Mouse (Mus musculus) MEL (cell line): ENCODE results near the gene Ddx25. TPM values are rescaled to one million over a fixed set of nuclear protein-coding genes. Genes with fewer than 3 reads are reported as not detected.

Source experiments
- DNase-seq: peaks from one replicate; pipeline ENCODE4 v3.0.0; 2011; ENCODE audit warnings: low read depth, low spot score
- H3K27ac ChIP-seq: 2 replicates; pipeline ENCODE4 v1.5.1; 2012; ENCODE audit warnings: low read depth, mild to moderate bottlenecking, control low read depth, low read length, moderate library complexity; ENCODE audit not compliant: control insufficient read depth
- H3K27me3 ChIP-seq, 2 experiments: fragments of 150-350 bp in 1 of 2; sonication (generic) in 1 of 2; 2 replicates each; pipeline ENCODE4 v1.6.1; 2012; ENCODE audit warnings: low read length in 2 of 2, mild to moderate bottlenecking in 2 of 2, improper control_type of control experiment in 1 of 2, moderate library complexity in 1 of 2; ENCODE audit not compliant: insufficient read depth in 2 of 2, control insufficient read depth in 1 of 2
- H3K36me3 ChIP-seq, 2 experiments: 2 replicates each; pipeline ENCODE4 v1.6.1; 2012 to 2014; ENCODE audit warnings: low read length in 2 of 2, improper control_type of control experiment in 1 of 2, inconsistent platforms in 1 of 2, mild to moderate bottlenecking in 1 of 2; ENCODE audit not compliant: insufficient read depth in 2 of 2, control insufficient read depth in 1 of 2
- H3K4me1 ChIP-seq, 2 experiments: fragments of 150-350 bp in 1 of 2; sonication (generic) in 1 of 2; 2 replicates each; pipeline ENCODE4 v1.6.1; 2012; ENCODE audit warnings: low read length in 2 of 2, improper control_type of control experiment in 1 of 2, mild to moderate bottlenecking in 1 of 2; ENCODE audit not compliant: insufficient read depth in 2 of 2, control insufficient read depth in 1 of 2
- H3K4me3 ChIP-seq, 2 experiments: fragments of 150-350 bp in 1 of 2; sonication (generic) in 1 of 2; 2 replicates each; pipeline ENCODE4 v1.5.1; 2012; ENCODE audit warnings: low read depth in 2 of 2, low read length in 2 of 2, mild to moderate bottlenecking in 2 of 2, moderate library complexity in 2 of 2, control low read depth in 1 of 2, improper control_type of control experiment in 1 of 2; ENCODE audit not compliant: control insufficient read depth in 1 of 2, insufficient read depth in 1 of 2
- H3K79me2 ChIP-seq: 2 replicates; pipeline ENCODE4 v1.6.1; 2012; ENCODE audit warnings: mild to moderate bottlenecking, low read length, moderate library complexity; ENCODE audit not compliant: control insufficient read depth, poor library complexity, insufficient read depth
- H3K9ac ChIP-seq: 2 replicates; pipeline ENCODE4 v1.6.1; 2012; ENCODE audit warnings: low read depth, mild to moderate bottlenecking, control low read depth, low read length, moderate library complexity; ENCODE audit not compliant: control insufficient read depth, poor library complexity, severe bottlenecking
- H3K9me3 ChIP-seq: fragments of 150-350 bp; sonication (generic); replicated peaks from 2 replicates; pipeline ENCODE4 v1.6.1; 2012; ENCODE audit warnings: mild to moderate bottlenecking, low read length, improper control_type of control experiment, moderate library complexity; ENCODE audit not compliant: insufficient read depth
- BHLHE40 ChIP-seq: IDR thresholded peaks from 2 replicates; pipeline ENCODE4 v1.6.1; 2012; ENCODE audit warnings: low read depth, mild to moderate bottlenecking, inconsistent platforms, low read length, improper control_type of control experiment, borderline replicate concordance
- CHD1 ChIP-seq: IDR thresholded peaks from 2 replicates; pipeline ENCODE4 v1.6.1; 2012; ENCODE audit warnings: low read depth, mild to moderate bottlenecking, inconsistent platforms, low read length, improper control_type of control experiment
- ELF1 ChIP-seq: IDR thresholded peaks from 2 replicates; pipeline ENCODE4 v1.6.1; 2014; ENCODE audit warnings: low read depth, mild to moderate bottlenecking, inconsistent platforms, low read length, improper control_type of control experiment, moderate library complexity
- ETS1 ChIP-seq: IDR thresholded peaks from 2 replicates; pipeline ENCODE4 v1.6.1; 2012; ENCODE audit warnings: low read depth, mild to moderate bottlenecking, inconsistent platforms, low read length, improper control_type of control experiment, moderate library complexity
- GABPA ChIP-seq: IDR thresholded peaks from 2 replicates; pipeline ENCODE4 v1.6.1; 2012; ENCODE audit warnings: low read depth, mild to moderate bottlenecking, inconsistent platforms, low read length, improper control_type of control experiment, moderate library complexity
- KAT2A ChIP-seq: conservative IDR thresholded peaks from 2 replicates; pipeline ENCODE4 v1.6.1; 2012; ENCODE audit warnings: low read depth, low read length, improper control_type of control experiment, inconsistent platforms
- MAX ChIP-seq: IDR thresholded peaks from 2 replicates; pipeline ENCODE4 v1.6.1; 2011; ENCODE audit warnings: low read length, improper control_type of control experiment
- MYB ChIP-seq: IDR thresholded peaks from 2 replicates; pipeline ENCODE4 v1.6.1; 2011; ENCODE audit warnings: mild to moderate bottlenecking, low read depth, low read length, improper control_type of control experiment
- MYC ChIP-seq: IDR thresholded peaks from 2 replicates; pipeline ENCODE4 v1.6.1; 2011; ENCODE audit warnings: low read depth, mild to moderate bottlenecking, low read length, improper control_type of control experiment, moderate library complexity
- POLR2AphosphoS2 ChIP-seq: IDR thresholded peaks from 2 replicates; pipeline ENCODE4 v1.6.1; 2011; ENCODE audit warnings: low read length, improper control_type of control experiment
- RAD21 ChIP-seq: IDR thresholded peaks from 2 replicates; pipeline ENCODE4 v1.6.1; 2011; ENCODE audit warnings: mild to moderate bottlenecking, low read depth, low read length, improper control_type of control experiment
- RCOR1 ChIP-seq: IDR thresholded peaks from 2 replicates; pipeline ENCODE4 v1.6.1; 2012; ENCODE audit warnings: low read depth, mild to moderate bottlenecking, inconsistent platforms, low read length, improper control_type of control experiment
- SIN3A ChIP-seq: IDR thresholded peaks from 2 replicates; pipeline ENCODE4 v1.6.1; 2012; ENCODE audit warnings: low read length, improper control_type of control experiment, inconsistent platforms
- SMC3 ChIP-seq: IDR thresholded peaks from 2 replicates; pipeline ENCODE4 v1.6.1; 2011; ENCODE audit warnings: low read depth, low read length, improper control_type of control experiment
- TBP ChIP-seq: IDR thresholded peaks from 2 replicates; pipeline ENCODE4 v1.8.0; 2011; ENCODE audit warnings: low read depth, low read length, improper control_type of control experiment
- UBTF ChIP-seq: IDR thresholded peaks from 2 replicates; pipeline ENCODE4 v1.6.1; 2012; ENCODE audit warnings: low read depth, mild to moderate bottlenecking, inconsistent platforms, low read length, improper control_type of control experiment, moderate library complexity, borderline replicate concordance; ENCODE audit not compliant: insufficient read depth
- USF2 ChIP-seq, 2 experiments: IDR thresholded peaks; 2 replicates each; pipeline ENCODE4 v1.6.1; 2011 to 2012; ENCODE audit warnings: improper control_type of control experiment in 2 of 2, low read length in 2 of 2, borderline replicate concordance in 1 of 2, inconsistent platforms in 1 of 2, low read depth in 1 of 2, mild to moderate bottlenecking in 1 of 2; ENCODE audit not compliant: insufficient read depth in 1 of 2
- ZNF384 ChIP-seq: IDR thresholded peaks from 2 replicates; pipeline ENCODE4 v1.6.1; 2012; ENCODE audit warnings: low read depth, mild to moderate bottlenecking, inconsistent platforms, low read length, improper control_type of control experiment
- polyA plus RNA-seq, 2 experiments: library from polyadenylated mRNA; stranded (reverse) in 1 of 2; unstranded in 1 of 2; fragments of >175 nt in 1 of 2; fragments of >200 nt in 1 of 2; gene quantifications; 2 replicates each; pipeline versions ENCODE4 v1.2.1 to v1.2.4; 2012; ENCODE audit warnings: low replicate concordance in 2 of 2, low read depth in 1 of 2; ENCODE audit not compliant: insufficient read length in 2 of 2, insufficient read depth in 1 of 2, missing spikeins in 1 of 2
- total RNA-seq: library from RNA; depleted of rRNA; stranded (reverse); fragments of 300-350 nt; gene quantifications from 2 replicates; pipeline ENCODE4 v1.2.3, GENCODE M21; 2012

The Ddx25 gene
- total and polyA plus RNA-seq, 3 experiments, result 0.35 TPM; not detected in 1

DNA sequence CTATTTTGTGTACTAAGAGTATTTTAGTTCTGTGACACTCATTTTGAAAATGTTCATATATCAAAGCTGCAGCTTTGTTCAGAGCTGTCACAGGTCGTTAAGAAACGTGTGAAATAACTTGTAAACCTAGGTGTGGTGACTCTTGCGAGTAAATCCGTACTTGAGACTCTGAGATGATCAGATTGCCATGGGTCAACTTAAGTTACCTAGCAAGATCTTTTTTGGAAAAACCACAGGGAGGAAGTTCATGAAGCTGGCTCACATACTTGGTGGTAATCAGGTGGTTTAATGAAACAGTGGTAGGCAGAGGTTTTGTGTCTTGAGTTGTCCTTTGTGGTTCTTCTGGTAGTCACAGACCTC lies 64.6 kb downstream of the Ddx25 start:
- no peaks in the 10 kb centered on the region for H3K9me3 ChIP-seq

DNA sequence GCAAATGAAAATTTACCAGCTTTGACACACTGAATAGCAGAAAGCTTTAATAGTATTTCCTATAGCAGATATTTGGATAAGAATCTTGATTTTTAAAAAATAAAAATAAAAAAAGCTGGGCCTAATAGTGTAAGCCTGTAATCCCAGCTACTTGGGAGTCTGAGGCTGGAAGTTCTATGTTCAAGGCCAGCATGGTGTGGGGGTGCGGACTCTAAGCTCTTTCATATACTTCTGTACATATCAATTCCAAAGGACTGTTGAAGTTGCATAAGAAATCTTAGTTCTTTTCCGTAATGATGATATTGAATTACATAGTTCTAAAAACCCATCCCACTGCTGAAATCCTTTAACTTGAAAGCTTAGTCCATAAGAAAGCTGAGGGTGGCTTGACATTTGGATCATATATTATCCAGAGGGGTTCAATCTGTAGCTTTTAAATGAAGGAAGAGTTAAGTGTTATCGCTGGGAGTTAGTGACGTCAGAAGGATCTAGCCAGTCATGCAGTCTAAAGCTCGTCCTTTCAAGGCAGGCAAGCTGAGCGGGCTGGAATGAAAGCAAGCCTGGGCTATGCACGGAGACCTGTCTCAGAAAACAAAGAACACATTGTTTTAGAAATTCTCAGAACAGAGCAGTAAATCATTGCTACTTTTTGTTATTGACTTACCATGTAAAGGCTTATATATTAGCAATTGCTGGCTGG lies 65.1 kb downstream of the Ddx25 start:
- Histone ChIP-seq H3K36me3 (no peaks in the 10 kb centered on the region), H3K4me1 (no peaks in the 10 kb centered on the region), H3K79me2 (no peaks in the 10 kb centered on the region)

More for the DNA sequence above, 64.6 kb downstream of the Ddx25 start:
- TF ChIP-seq ELF1, result no peak
- no peak for TF ChIP-seq MYB
- TF ChIP-seq RAD21, result no peak
- TF ChIP-seq TBP, result no peak
- no peak for TF ChIP-seq POLR2AphosphoS2
- no peak for TF ChIP-seq BHLHE40
- TF ChIP-seq ETS1, result no peak
- no peak for TF ChIP-seq CHD1
- no peak for TF ChIP-seq KAT2A
- TF ChIP-seq RCOR1, result no peak
- no peak for TF ChIP-seq SMC3
- TF ChIP-seq SIN3A, result no peak
- TF ChIP-seq USF2 (IDR thresholded peaks at IDR 0.05; ENCODE audit: borderline replicate concordance in 1 of 2, insufficient read depth in 1 of 2, low read depth in 1 of 2, low read length in 2 of 2), result no peak
- no peak for TF ChIP-seq MAX
- TF ChIP-seq, all 39 proteins: peak for 0
- no peaks in the 10 kb centered on the region for H3K4me1 ChIP-seq
- no peak for DNase-seq
- no peaks in the 10 kb centered on the region for H3K27me3 ChIP-seq
- no peaks in the 10 kb centered on the region for H3K36me3 ChIP-seq
- no peak overlapping the region for H3K9ac ChIP-seq
- H3K27ac ChIP-seq, result no peak overlapping the region
- H3K79me2 ChIP-seq, result no peaks in the 10 kb centered on the region
- no peak overlapping the region for H3K4me3 ChIP-seq

More for the DNA sequence above, 65.1 kb downstream of the Ddx25 start:
- H3K9me3 ChIP-seq, result no peaks in the 10 kb centered on the region
- H3K4me3 ChIP-seq, result no peak overlapping the region
- no peak for DNase-seq
- H3K27me3 ChIP-seq, result no peaks in the 10 kb centered on the region
- no peak for TF ChIP-seq ZNF384
- TF ChIP-seq UBTF, result no peak
- no peak for TF ChIP-seq SIN3A
- TF ChIP-seq GABPA, result no peak
- TF ChIP-seq MYC, result no peak
- H3K27ac ChIP-seq, result no peak overlapping the region
- no peak overlapping the region for H3K9ac ChIP-seq
